Mouse (Mus musculus): ENCODE measurements around the gene Pigx.

DNA sequence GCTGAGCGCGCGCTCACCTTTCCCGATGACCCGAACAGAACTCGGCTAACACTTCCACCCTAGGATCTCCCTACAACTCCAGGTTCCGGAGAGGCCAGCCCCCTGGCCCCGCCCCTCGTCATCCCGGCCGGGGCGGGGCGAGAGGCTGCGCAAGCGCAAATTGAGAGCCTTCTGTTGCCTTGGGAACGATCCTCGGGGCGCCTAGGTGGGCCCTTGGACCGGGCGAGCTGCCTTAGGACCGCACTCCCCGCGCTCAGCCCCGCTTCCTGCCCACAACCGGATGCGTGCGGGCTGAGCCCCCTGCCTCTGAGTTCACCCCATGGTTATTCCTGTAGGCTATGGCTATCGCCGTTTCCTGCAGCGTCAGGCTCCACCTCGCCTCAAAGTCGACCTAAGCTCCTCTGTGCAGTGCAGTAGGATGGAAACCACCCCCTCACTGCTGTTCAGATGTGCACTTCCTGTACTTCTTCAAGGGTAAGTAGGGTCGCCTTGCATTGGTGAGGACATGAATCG, at the start of gene Pigx, which contains the start of gene Cep19:
- TF ChIP-seq CTCF (IDR thresholded peaks at IDR 0.05; ENCODE audit: borderline replicate concordance, insufficient read depth, low read depth, low read length) (no peak), POLR2A (IDR thresholded peaks at IDR 0.05; ENCODE audit: borderline replicate concordance, insufficient read depth, low read length) (peak; percentile 61; the same call in 1 of the 2 replicates)

Measured in cerebellum, adult 2 months (tissue).